Mouse (Mus musculus) frontal cortex, postnatal 36 days (tissue): ENCODE results near the gene Rhbdl3.
"Not testable (repeated sequence)": the region's sequence is repeated elsewhere in the genome, so short reads cannot be mapped to it uniquely, and the experiment has no call there.

Source experiments
- DNase-seq, 2 experiments: peaks; one replicate each; pipeline ENCODE4 v3.0.0; 2022; ENCODE audit warnings: low spot score in 2 of 2

Rhbdl3 gene

DNA sequence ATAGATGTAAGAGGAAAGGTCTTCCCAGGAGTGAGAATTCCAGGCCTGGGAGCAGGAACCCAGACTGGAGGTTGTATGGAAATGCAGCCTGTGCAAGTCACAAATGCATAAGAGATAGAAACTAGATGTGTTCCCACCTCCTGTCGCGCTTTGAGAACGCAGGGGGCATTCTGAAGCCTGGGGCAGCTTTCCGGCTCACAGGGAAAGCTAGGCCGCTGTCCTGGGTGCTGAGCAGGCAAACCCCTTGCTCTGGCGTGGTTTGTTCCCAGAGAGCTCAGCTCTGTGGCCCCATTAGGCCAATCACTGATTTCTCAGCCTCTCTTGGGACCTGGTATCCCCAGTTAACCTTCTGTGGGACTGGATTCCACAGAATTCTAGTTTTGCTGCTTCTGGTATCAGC is 11.9 kb downstream of the Rhbdl3 start:
- DNase-seq, result no peak

GRCm38 (mm10) chr11:80313462-80313861 is 12.8 kb downstream of the Rhbdl3 start:
- DNase-seq, result no peak

DNA sequence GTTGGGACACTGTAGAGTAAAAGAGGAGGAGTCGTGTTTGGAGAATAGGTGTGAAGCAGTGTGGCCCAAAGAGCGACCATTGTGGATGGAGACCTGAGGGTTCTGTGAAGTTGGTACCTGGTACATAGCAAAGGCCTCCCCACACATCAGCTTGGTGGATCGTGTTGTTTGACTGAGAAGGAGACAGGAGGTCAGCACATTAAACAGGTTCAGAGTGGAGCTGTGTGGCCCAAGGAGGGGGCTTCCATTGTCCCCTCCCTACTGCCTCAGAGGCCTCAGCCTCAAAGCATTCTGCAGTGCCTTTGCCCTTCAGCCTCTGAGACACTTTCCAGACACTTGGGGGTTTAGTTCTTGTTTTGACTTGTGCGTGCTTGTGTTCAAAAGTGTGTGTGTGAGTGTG is 13.2 kb downstream of the Rhbdl3 start:
- no peak for DNase-seq

GRCm38 (mm10) chr11:80315743-80316639 is 15.3 kb downstream of the Rhbdl3 start:
- DNase-seq, result no peak

GRCm38 (mm10) chr11:80323255-80323654 is 22.5 kb downstream of the Rhbdl3 start:
- no peak for DNase-seq

- DNase-seq, result no peak
These were observed 23.9 kb downstream of the Rhbdl3 start for GRCm38 (mm10) chr11:80324636-80325035.

- peak in 1 of 2 experiments; percentile 22 for DNase-seq
These were observed 32.1 kb downstream of the Rhbdl3 start for GRCm38 (mm10) chr11:80332709-80333400.

- DNase-seq, result no peak
These were observed 35.1 kb downstream of the Rhbdl3 start for GRCm38 (mm10) chr11:80335609-80336350.

DNA sequence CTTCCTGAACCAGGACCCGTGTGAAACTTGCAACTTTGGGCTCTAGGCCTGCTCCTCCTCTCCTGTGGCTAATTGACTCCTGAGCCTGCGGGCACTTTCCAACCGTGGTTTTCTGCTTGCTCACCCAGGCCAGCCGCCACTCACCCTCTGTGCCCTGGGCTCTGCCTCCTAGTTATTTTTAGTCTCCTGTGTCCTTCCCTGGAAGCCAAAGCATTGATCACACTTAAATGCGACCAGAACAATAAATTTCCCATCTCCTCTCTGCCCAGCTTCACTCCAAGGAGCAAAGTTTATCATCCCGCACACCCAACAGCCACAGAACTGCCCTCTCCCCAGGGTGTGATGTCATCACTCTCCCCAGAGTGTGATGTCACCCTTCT is 35.6 kb downstream of the Rhbdl3 start:
- DNase-seq, result no peak

DNA sequence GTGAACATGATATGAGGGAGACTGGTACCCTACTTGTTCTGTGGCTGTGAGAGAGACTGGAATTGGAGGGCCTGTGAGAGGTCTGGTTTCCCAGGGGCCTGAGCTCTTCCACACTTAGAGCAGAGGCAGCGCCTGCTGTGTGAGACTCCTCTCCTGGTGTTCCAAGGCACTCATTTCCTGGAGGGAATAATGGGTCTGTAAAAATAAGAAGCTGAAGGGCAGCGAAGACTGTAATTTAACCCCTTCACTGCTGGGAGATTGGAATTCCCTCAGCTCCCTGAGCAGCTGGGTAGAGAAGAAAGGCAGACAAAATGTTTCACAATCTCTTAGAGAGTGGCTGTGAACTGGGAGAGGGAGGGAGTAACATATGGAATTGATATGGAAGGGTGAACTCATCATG is 41.8 kb downstream of the Rhbdl3 start:
- DNase-seq, result no peak

DNA sequence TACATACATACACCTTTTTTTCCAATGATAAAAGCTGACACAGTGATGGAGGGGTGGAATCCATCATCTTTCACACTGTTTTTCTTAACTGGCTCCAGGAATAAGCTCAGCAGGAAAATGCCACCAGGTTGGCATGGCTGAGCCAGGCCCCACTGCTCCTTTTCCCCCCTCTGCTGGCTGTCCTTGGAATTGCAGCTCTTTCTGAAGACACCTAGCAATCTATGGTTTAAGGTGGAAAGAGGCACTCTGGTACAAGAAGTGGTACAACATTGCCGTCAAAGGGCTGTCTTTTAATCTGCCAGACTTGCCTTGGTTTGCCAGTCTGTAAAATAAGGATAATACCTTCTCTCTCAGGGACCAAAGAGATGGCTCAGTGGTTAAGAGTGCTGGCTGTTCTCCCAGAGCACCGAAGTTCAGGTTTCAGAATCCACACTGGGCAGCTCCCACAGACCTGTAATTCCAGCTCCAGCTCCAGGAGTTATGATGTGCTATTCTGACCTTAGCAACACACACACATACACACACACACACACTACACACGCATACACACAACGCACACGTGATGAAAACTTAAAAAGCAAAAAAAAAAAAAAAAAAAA is 51.2 kb downstream of the Rhbdl3 start:
- DNase-seq, result peak; percentile 88

- no peak for DNase-seq
These were observed 54.1 kb downstream of the Rhbdl3 start for GRCm38 (mm10) chr11:80354832-80355231.

- no peak for DNase-seq
These were observed 68.2 kb downstream of the Rhbdl3 start for GRCm38 (mm10) chr11:80368949-80369348.

GRCm38 (mm10) chr11:80376651-80377050 is 75.9 kb downstream of the Rhbdl3 start:
- DNase-seq, result no peak

DNA sequence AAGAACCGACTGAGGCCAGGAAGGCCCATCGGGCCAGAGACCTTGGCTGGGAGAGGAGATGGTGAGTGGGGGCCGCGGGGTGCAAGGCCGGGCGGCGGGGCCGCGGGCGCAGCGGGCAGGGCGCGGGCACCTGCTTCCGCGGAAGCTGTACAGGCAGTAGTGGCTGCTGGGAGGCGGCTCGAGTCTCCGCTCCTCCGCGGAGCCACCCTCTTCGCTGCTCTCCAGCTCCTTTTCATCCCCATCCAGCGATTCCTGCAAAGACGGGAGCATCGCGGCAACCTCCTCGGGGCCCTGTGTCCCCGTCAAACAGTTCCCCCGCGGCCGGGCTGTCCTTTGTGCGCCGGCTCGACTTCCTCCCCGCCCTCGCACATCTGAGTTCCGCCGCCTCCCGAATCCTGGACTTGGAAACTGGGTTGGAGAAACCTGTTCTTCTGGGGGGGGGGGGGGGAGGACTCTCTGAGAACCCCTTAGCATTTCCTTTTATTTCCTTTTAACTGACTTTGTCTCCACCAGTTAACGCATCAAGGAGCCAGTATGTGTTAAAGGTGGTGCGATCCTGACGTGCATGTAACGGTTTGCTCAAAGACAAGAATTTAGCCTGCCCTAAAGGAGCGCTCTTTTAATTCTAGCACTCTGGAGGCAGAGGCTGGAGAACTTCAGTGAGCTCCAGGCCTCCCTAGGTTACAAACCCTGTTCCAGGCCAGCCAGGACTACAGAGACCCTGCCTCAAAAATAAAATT is 77.2 kb downstream of the Rhbdl3 start, which contains the start of gene 5730455P16Rik:
Gene 5730455P16Rik (minus strand): TSS at position 323 of the 740 bp plus-strand sequence.
- DNase-seq, result peak; percentile 85 to 86

DNA sequence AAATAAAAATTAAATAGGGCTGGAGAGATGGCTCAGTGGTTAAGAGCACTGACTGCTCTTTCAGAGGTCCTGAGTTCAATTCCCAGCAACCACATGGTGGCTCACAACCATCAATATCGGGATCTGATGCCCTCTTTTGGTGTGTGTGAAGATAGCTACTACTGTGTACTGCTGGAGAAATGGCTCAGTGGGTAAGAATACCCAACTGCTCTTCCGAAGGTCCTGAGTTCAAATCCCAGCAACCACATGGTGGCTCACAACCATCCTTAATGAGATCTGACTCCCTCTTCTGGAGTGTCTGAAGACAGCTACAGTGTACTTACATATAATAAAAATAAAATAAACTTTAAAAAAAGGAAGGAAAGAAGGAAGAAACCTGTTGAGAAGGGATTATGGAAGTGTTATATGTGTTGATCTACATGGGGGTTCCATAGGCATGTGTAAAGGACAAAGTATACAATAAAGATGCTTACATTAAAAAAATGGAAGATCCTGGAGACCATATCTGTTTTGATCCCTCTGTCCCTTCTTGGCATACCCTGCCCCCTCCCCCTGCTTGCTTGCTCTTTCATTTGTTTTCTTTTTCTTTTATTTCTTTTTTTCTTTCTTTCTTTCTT is 77.8 kb downstream of the Rhbdl3 start:
- not testable (repeated sequence) for DNase-seq

- DNase-seq, result not testable (repeated sequence)
These were observed 78.5 kb downstream of the Rhbdl3 start for GRCm38 (mm10) chr11:80379184-80379583.

- DNase-seq, result peak in 1 of 2 experiments; percentile 26
These were observed 81.9 kb downstream of the Rhbdl3 start for GRCm38 (mm10) chr11:80382626-80383018.

DNA sequence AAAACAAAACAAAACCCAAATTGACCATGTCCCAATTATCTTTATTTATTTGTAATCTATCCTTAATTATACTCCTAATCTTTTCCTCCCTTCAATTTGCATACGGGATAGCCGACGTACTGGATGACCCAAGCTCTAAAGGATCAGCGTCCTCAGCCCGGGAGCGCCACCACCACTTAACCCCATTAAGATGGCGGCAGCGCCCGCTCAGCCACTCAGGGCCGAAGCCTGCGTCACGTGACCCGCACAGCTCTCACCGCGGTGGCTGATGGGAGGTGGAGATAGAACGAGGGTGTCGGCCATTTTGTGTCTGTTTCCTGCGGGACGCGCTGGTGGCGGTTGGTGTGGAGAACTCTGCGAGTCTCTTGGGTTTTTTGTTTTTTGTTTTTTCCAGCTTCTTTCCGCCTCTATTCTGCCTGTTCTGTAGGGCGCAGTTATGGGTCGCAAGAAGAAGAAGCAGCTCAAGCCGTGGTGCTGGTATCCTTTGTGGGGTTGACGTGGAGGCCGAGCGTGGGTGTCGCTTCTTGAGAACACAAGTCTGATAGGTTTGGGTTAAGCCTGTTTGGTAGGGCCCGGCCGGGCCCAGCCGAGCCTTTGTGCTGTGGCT is 82.4 kb downstream of the Rhbdl3 start, which contains the start of gene Zfp207:
Gene Zfp207 (plus strand): TSS at position 261 of the 607 bp plus-strand sequence.
- DNase-seq, result peak; percentile 98 to 99

- no peak for DNase-seq
These were observed 82.9 kb downstream of the Rhbdl3 start for GRCm38 (mm10) chr11:80383626-80384046.
